In genomic region chr2:144202151-144202550, GRCm38 (mm10) we compare ENCODE assay signal across 14 mouse cellular contexts.
A peak's percentile ranks its signal among the peaks of the same experiment; 100 is the strongest.
DNase-seq lines count a peak whose midpoint lies in the region; ATAC-seq lines count a peak whose summit lies in the region.
"Had no signal": no experiment of that assay in that cellular context is flagged by ENCODE, and none has a peak within 500 bp of the region (broad histone marks: within the 10 kb centered on the region; RNA-seq: fewer than 3 reads in every experiment).

No protein-coding gene starts in this region.

- no peak overlapping the region for H3K9ac ChIP-seq in heart, embryonic 13.5 days
- 0 out of 2 replicates have a peak overlapping the region, but pooled peaks have one; percentile 12 for H3K9ac ChIP-seq in kidney, embryonic 16.5 days (replicated peaks; ENCODE audit: low read length)
- H3K9ac ChIP-seq in kidney, embryonic 14.5 days (ENCODE audit: low read depth, low read length): no peak overlapping the region
- H3K9ac ChIP-seq: forebrain, postnatal 0 days; heart, embryonic 15.5 days; neural tube, embryonic 15.5 days had no signal

- no peak for ATAC-seq in heart, embryonic 13.5 days (ENCODE audit: extremely low read depth, insufficient number of reproducible peaks, low FRiP score, low TSS enrichment)
- 0 out of 2 replicates have a peak, but pooled peaks have one; percentile 24 for ATAC-seq in kidney, embryonic 16.5 days (ENCODE audit: low FRiP score, low TSS enrichment)
- ATAC-seq in kidney, embryonic 14.5 days (ENCODE audit: low FRiP score, low TSS enrichment): no peak
- ATAC-seq: forebrain, postnatal 0 days; midbrain, embryonic 16.5 days; Patski had no signal

- no peaks in the 10 kb centered on the region for H3K9me3 ChIP-seq in heart, embryonic 13.5 days
- H3K9me3 ChIP-seq in kidney, embryonic 16.5 days (ENCODE audit: low read length): no peaks in the 10 kb centered on the region
- no peaks in the 10 kb centered on the region for H3K9me3 ChIP-seq in kidney, embryonic 14.5 days (ENCODE audit: control insufficient read depth, low read length)
- H3K9me3 ChIP-seq in limb, embryonic 10.5 days (replicated peaks): no peaks in the 10 kb centered on the region
- H3K9me3 ChIP-seq: heart, embryonic 15.5 days; neural tube, embryonic 15.5 days had no signal

- DNase-seq in heart, postnatal 36 days: no peak
- DNase-seq in adrenal gland, postnatal 10 days: peak; percentile 60
- no peak for DNase-seq in limb, embryonic 10.5 days (ENCODE audit: low spot score)
- DNase-seq in right cerebral cortex, postnatal 36 days (ENCODE audit: low spot score in 2 of 2): no peak
- no peak for DNase-seq in right cerebral cortex, adult 18-20 months
- DNase-seq: cerebellum, postnatal 25 days; forebrain, postnatal 0 days had no signal

- peaks cover 34% of the 10 kb centered on the region for H3K4me1 ChIP-seq in heart, embryonic 13.5 days
- peaks cover 11% of the 10 kb centered on the region; the same call in 1 of the 2 replicates for H3K4me1 ChIP-seq in kidney, embryonic 16.5 days (ENCODE audit: insufficient read depth, low read length)
- 0 out of 2 replicates have a peak, but pooled peaks cover 5% of the 10 kb centered on the region for H3K4me1 ChIP-seq in kidney, embryonic 14.5 days (ENCODE audit: control insufficient read depth, insufficient read depth, low read length)
- no peaks in the 10 kb centered on the region for H3K4me1 ChIP-seq in limb, embryonic 10.5 days
- H3K4me1 ChIP-seq: neural tube, embryonic 15.5 days had no signal

- no peak overlapping the region for H3K4me3 ChIP-seq in heart, embryonic 13.5 days
- H3K4me3 ChIP-seq in kidney, embryonic 16.5 days (ENCODE audit: low read length): no peak overlapping the region
- H3K4me3 ChIP-seq in kidney, embryonic 14.5 days (ENCODE audit: low read length): no peak overlapping the region
- H3K4me3 ChIP-seq in limb, embryonic 10.5 days: no peak overlapping the region
- H3K4me3 ChIP-seq: heart, embryonic 15.5 days; neural tube, embryonic 15.5 days had no signal

- intact Hi-C loops in heart, postnatal 36 days (cut with DNase I): no loop called here

- no peaks in the 10 kb centered on the region for H3K36me3 ChIP-seq in heart, embryonic 13.5 days
- H3K36me3 ChIP-seq in kidney, embryonic 16.5 days (ENCODE audit: insufficient read depth, low read length): no peaks in the 10 kb centered on the region
- no peaks in the 10 kb centered on the region for H3K36me3 ChIP-seq in kidney, embryonic 14.5 days (ENCODE audit: control insufficient read depth, insufficient read depth, low read length)
- H3K36me3 ChIP-seq in limb, embryonic 10.5 days: no peaks in the 10 kb centered on the region
- H3K36me3 ChIP-seq: heart, embryonic 15.5 days; neural tube, embryonic 15.5 days had no signal

- no peaks in the 10 kb centered on the region for H3K27me3 ChIP-seq in heart, embryonic 13.5 days (replicated peaks)
- no peaks in the 10 kb centered on the region for H3K27me3 ChIP-seq in kidney, embryonic 16.5 days (ENCODE audit: insufficient read depth, low read length)
- H3K27me3 ChIP-seq in kidney, embryonic 14.5 days (ENCODE audit: control insufficient read depth, insufficient read depth, low read length): no peaks in the 10 kb centered on the region
- H3K27me3 ChIP-seq in limb, embryonic 10.5 days (ENCODE audit: low read depth, poor library complexity, severe bottlenecking): no peaks in the 10 kb centered on the region
- H3K27me3 ChIP-seq: heart, embryonic 15.5 days; neural tube, embryonic 15.5 days; Patski had no signal

- 33% methylated on average over 4 of the region's 4 CpGs for WGBS in heart, embryonic 13.5 days
- 76% methylated on average over 4 of the region's 4 CpGs for WGBS in kidney, embryonic 16.5 days
- WGBS in kidney, embryonic 14.5 days: 81% methylated on average over 4 of the region's 4 CpGs
- 82% methylated on average over 4 of the region's 4 CpGs for WGBS in limb, embryonic 10.5 days

- no peak overlapping the region for H3K4me2 ChIP-seq in heart, embryonic 13.5 days
- no peak overlapping the region for H3K4me2 ChIP-seq in kidney, embryonic 16.5 days (replicated peaks; ENCODE audit: low read depth, low read length)
- no peak overlapping the region for H3K4me2 ChIP-seq in kidney, embryonic 14.5 days (replicated peaks; ENCODE audit: low read depth, low read length)
- H3K4me2 ChIP-seq: heart, embryonic 15.5 days; neural tube, embryonic 15.5 days had no signal

- H3K27ac ChIP-seq in heart, embryonic 13.5 days (replicated peaks): peak overlapping the region; percentile 53
- 0 out of 2 replicates have a peak overlapping the region, but pooled peaks have one; percentile 7 for H3K27ac ChIP-seq in kidney, embryonic 16.5 days (ENCODE audit: low read length)
- H3K27ac ChIP-seq in kidney, embryonic 14.5 days (ENCODE audit: low read depth, low read length): no peak overlapping the region
- H3K27ac ChIP-seq in limb, embryonic 10.5 days: peak overlapping the region; percentile 46; the same call in 1 of the 2 replicates
- H3K27ac ChIP-seq: heart, embryonic 15.5 days; neural tube, embryonic 15.5 days had no signal
